Mouse (Mus musculus) CH12.LX (cell line): Measurements from ENCODE around the gene Acd.

ENCODE experiments used
- CHD2 ChIP-seq: IDR thresholded peaks from 2 replicates; pipeline ENCODE4 v1.6.1; 2011; ENCODE audit warnings: low read length, improper control_type of control experiment
- CTCF ChIP-seq, 2 experiments: IDR thresholded peaks in 1 of 2; conservative IDR thresholded peaks in 1 of 2; 2 replicates each; pipeline ENCODE4 v1.5.1; 2011 to 2012; ENCODE audit warnings: low read depth in 2 of 2, low read length in 2 of 2, improper control_type of control experiment in 1 of 2, inconsistent platforms in 1 of 2, mild to moderate bottlenecking in 1 of 2, moderate library complexity in 1 of 2
- E2F4 ChIP-seq: IDR thresholded peaks from 2 replicates; pipeline ENCODE4 v1.6.1; 2011; ENCODE audit warnings: low read depth, low read length, improper control_type of control experiment; ENCODE audit not compliant: insufficient replicate concordance
- EP300 ChIP-seq: IDR thresholded peaks from 2 replicates; pipeline ENCODE4 v1.6.1; 2011; ENCODE audit warnings: low read length, improper control_type of control experiment
- MAZ ChIP-seq: IDR thresholded peaks from 2 replicates; pipeline ENCODE4 v1.6.1; 2012; ENCODE audit warnings: low read depth, mild to moderate bottlenecking, inconsistent platforms, low read length, improper control_type of control experiment, moderate library complexity
- POLR2A ChIP-seq: IDR thresholded peaks from 2 replicates; pipeline ENCODE4 v1.6.1; 2011; ENCODE audit warnings: low read depth, mild to moderate bottlenecking, improper control_type of control experiment, low read length
- RAD21 ChIP-seq: IDR thresholded peaks from 2 replicates; pipeline ENCODE4 v1.6.1; 2011; ENCODE audit warnings: low read depth, mild to moderate bottlenecking, low read length, improper control_type of control experiment, moderate library complexity
- SMC3 ChIP-seq: IDR thresholded peaks from 2 replicates; pipeline ENCODE4 v1.6.1; 2011; ENCODE audit warnings: low read depth, low read length, improper control_type of control experiment
- ZC3H11A ChIP-seq: IDR thresholded peaks from 2 replicates; pipeline ENCODE4 v1.6.1; 2012; ENCODE audit warnings: low read depth, mild to moderate bottlenecking, inconsistent platforms, low read length, improper control_type of control experiment
- ZNF384 ChIP-seq: IDR thresholded peaks from 2 replicates; pipeline ENCODE4 v1.6.1; 2012; ENCODE audit warnings: low read depth, low read length, improper control_type of control experiment, inconsistent platforms

GRCm38 (mm10) chr8:105704955-105705354, 4.1 kb upstream of the Acd start:
- TF ChIP-seq E2F4, result no peak
- no peak for TF ChIP-seq ZC3H11A
- TF ChIP-seq ZNF384, result no peak
- TF ChIP-seq EP300, result no peak
- TF ChIP-seq CHD2, result no peak
- no peak for TF ChIP-seq SMC3
- TF ChIP-seq RAD21, result no peak
- TF ChIP-seq CTCF (conservative IDR thresholded peaks at IDR 0.05 in 1 of 2, IDR thresholded peaks at IDR 0.05 in 1 of 2; ENCODE audit: low read depth in 2 of 2, low read length in 2 of 2), result no peak
- no peak for TF ChIP-seq POLR2A
- no peak for TF ChIP-seq MAZ
